Mouse (Mus musculus) forebrain, embryonic 14.5 days (tissue): ENCODE results near the gene Ak9. TPM values are rescaled to one million over a fixed set of nuclear protein-coding genes. Genes with fewer than 3 reads are reported as not detected.

ENCODE experiments used
- ATAC-seq: fragments of 200-750 bp; cut with Nextera tagmentation; 2 replicates; pipeline ENCODE4 v1.8.0; 2017; ENCODE audit warnings: mild to moderate bottlenecking, moderate library complexity
- DNase-seq: peaks from one replicate; pipeline ENCODE4 v3.0.0-alpha.2; 2015; ENCODE audit warnings: low spot score
- H3K27ac ChIP-seq: fragments of 300-500 bp; sonication (generic); 2 replicates; pipeline ENCODE4 v1.5.1; 2014; ENCODE audit warnings: low read depth, mild to moderate bottlenecking, control low read depth, low read length, moderate library complexity
- H3K27me3 ChIP-seq: fragments of 300-500 bp; sonication (generic); replicated peaks from 2 replicates; pipeline ENCODE4 v1.6.1; 2014; ENCODE audit warnings: low read length, control low read depth, mixed read lengths; ENCODE audit not compliant: control insufficient read depth, insufficient read depth
- H3K36me3 ChIP-seq: fragments of 300-500 bp; sonication (generic); 2 replicates; pipeline ENCODE4 v1.6.1; 2014; ENCODE audit warnings: low read length, control low read depth; ENCODE audit not compliant: control insufficient read depth, insufficient read depth
- H3K4me1 ChIP-seq: fragments of 300-500 bp; sonication (generic); 2 replicates; pipeline ENCODE4 v1.6.1; 2014; ENCODE audit warnings: antibody characterized with exemption, low read length, control low read depth; ENCODE audit not compliant: control insufficient read depth, insufficient read depth
- H3K4me2 ChIP-seq: fragments of 300-500 bp; sonication (generic); 2 replicates; pipeline ENCODE4 v1.6.1; 2014; ENCODE audit warnings: mild to moderate bottlenecking, control low read depth, low read length
- H3K4me3 ChIP-seq: fragments of 300-500 bp; sonication (generic); 2 replicates; pipeline ENCODE4 v1.5.1; 2014; ENCODE audit warnings: low read depth, low read length, control low read depth
- H3K9ac ChIP-seq: fragments of 300-500 bp; sonication (generic); 2 replicates; pipeline ENCODE4 v1.6.1; 2014; ENCODE audit warnings: mild to moderate bottlenecking, low read length, control low read depth, moderate library complexity
- H3K9me3 ChIP-seq: fragments of 300-500 bp; sonication (generic); replicated peaks from 2 replicates; pipeline ENCODE4 v1.6.1; 2016; ENCODE audit warnings: low read length, control low read depth, mixed read lengths; ENCODE audit not compliant: control insufficient read depth
- WGBS: fragments of 180-500 bp; shearing (Covaris S2); extraction: QIAGEN DNeasy Blood & Tissue Kit; methylation state at CpG from one replicate; pipeline ENCODE4 v1.1.7; 2014; 5-methylcytosine and 5-hydroxymethylcytosine counted together
- polyA plus RNA-seq: library from polyadenylated mRNA; unstranded; fragments of >200 nt; fragmentation: Nextera tagmentation; extraction: Ambion mirVana; gene quantifications from 2 replicates; pipeline ENCODE4 v1.2.1, GENCODE M21; 2014

Ak9 gene
- 0.13 and 0.14 TPM in 2 replicates for polyA plus RNA-seq

DNA sequence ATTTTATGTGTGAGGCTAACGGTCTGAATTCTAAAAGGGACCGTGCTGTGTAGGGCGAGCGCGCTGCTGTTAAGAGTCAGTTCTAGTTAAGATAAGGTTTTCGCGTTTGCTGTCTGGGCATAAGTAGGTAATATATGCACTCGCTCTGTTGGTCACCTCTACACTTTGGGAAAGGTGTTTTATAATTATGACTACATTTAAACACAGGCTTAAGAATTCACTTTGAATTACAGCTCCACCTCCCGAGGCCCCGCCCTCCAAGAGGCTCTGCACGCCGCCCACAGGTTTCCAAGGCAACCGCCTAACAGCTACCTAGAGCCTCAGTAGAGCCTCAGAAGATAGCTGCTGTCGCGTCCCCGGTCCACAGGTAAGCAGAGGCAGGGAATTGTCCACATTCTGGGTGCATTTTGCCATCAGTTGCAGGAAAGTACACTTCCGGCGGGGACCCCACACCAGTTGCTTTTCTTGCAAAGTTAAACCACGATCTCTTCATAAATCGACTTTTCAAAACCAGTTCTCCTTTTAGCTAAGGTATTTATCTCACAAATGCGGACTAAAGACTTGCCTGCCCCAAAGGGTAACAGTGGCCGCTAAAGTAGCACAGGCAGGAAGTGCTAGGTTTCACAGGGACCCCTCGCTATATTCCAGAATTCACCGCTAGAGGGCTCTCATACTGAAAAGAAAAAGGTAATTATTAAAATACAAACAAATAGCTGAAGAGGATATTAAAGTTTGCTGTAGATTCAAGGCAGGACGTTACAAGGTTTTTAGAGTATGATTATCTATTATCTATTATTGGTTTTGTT lies at the start of gene Ak9:
Ak9 (plus strand) TSS at position 342 of the 806 bp plus-strand sequence.
- WGBS = under 1% methylated on average over 25 of the region's 25 CpGs
- Histone ChIP-seq H3K27ac (peak within 1 kb of the TSS; percentile 72), H3K9ac (peak within 1 kb of the TSS; percentile 83), H3K9me3 (no peaks in the 10 kb centered on the region), H3K4me3 (peak within 1 kb of the TSS; percentile 76), H3K36me3 (no peaks in the 10 kb centered on the region), H3K27me3 (no peaks in the 10 kb centered on the region), H3K4me2 (peak within 1 kb of the TSS; percentile 88), H3K4me1 (peaks cover 8% of the 10 kb centered on the region)
- ATAC-seq (peak; percentile 88), DNase-seq (peak; percentile 94)

DNA sequence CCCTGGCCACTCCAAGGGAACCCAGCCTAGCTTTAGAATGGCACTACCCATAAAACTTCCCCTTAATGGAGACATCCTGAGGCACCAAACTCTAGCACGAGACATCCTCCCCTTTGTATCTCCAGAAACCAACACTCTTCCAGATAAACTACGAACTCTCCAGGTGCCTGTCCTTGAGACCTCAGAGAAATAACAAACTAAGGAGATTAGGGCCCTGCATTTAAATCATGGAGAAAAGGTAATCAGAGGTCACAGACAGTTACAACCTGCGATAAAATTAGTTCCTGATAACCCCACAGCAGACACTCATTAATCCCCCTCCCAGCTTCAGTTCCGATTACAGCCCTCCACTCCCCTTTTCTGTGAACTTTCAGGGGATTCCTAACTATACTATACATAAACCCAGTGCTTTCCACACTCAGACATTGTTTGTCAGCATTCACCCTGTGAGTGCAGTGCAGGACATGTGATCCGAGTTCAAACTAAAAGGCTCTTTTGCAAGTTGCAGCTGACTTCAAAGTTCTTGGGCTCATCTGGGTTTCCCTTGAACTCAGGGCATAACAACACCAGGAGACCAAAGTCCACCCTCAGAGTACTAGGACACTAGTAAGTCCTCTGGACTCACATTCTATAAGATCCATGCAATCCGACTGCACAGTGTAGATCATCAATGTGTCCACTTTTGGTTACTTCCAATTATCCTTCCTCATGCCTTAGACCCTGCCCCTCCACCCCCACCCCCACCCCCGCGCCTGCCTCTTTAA lies 43.4 kb upstream of the Ak9 start:
- ATAC-seq (no peak), DNase-seq (no peak)
- Histone ChIP-seq H3K9me3 (no peaks in the 10 kb centered on the region), H3K27ac (no peak overlapping the region), H3K9ac (no peak overlapping the region), H3K4me1 (no peaks in the 10 kb centered on the region), H3K4me2 (no peak overlapping the region), H3K4me3 (no peak overlapping the region), H3K27me3 (no peaks in the 10 kb centered on the region), H3K36me3 (peaks cover 12% of the 10 kb centered on the region; the same call in 1 of the 2 replicates)
- WGBS = 48% methylated on average over 8 of the region's 8 CpGs

GRCm38 (mm10) chr10:41261218-41261617 lies 42.6 kb upstream of the Ak9 start:
- H3K9ac ChIP-seq = no peak overlapping the region
- DNase-seq (no peak), ATAC-seq (no peak)
- H3K4me1 ChIP-seq = no peaks in the 10 kb centered on the region
- H3K4me3 ChIP-seq = no peak overlapping the region
- no peak overlapping the region for H3K4me2 ChIP-seq
- no peak overlapping the region for H3K27ac ChIP-seq
- 70% methylated on average over 1 of the region's 1 CpGs for WGBS
- no peaks in the 10 kb centered on the region for H3K27me3 ChIP-seq
- 0 out of 2 replicates have a peak, but pooled peaks cover 8% of the 10 kb centered on the region for H3K36me3 ChIP-seq
- H3K9me3 ChIP-seq = no peaks in the 10 kb centered on the region

DNA sequence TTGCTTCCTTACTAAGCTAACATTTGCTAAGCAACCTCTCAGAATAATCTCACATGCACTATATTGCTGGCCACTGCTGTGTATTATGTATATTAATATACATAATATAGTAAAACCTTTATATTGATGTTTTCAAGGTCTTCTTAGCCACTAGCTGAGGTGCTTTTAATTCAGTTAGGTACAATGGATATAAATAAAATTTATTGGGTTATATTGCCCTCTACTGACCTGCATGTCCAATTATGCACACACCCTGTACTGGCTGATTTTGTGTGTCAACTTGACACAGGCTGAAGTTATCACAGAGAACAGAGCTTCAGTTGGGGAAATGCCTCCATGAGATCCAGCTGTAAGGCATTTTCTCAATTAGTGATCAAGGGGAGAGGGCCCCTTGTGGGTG lies 41.9 kb upstream of the Ak9 start:
- H3K9me3 ChIP-seq = no peaks in the 10 kb centered on the region
- no peak for ATAC-seq
- peak; percentile 23 for DNase-seq
- H3K9ac ChIP-seq = no peak overlapping the region
- H3K36me3 ChIP-seq = 0 out of 2 replicates have a peak, but pooled peaks cover 8% of the 10 kb centered on the region
- H3K27ac ChIP-seq = no peak overlapping the region
- H3K4me3 ChIP-seq = no peak overlapping the region
- H3K4me2 ChIP-seq = no peak overlapping the region
- H3K4me1 ChIP-seq = no peaks in the 10 kb centered on the region
- H3K27me3 ChIP-seq = no peaks in the 10 kb centered on the region

- H3K36me3 ChIP-seq = 0 out of 2 replicates have a peak, but pooled peaks cover 4% of the 10 kb centered on the region
- no peak overlapping the region for H3K27ac ChIP-seq
- ATAC-seq = no peak
- no peaks in the 10 kb centered on the region for H3K27me3 ChIP-seq
- H3K4me1 ChIP-seq = no peaks in the 10 kb centered on the region
- no peaks in the 10 kb centered on the region for H3K9me3 ChIP-seq
- 46% methylated on average over 7 of the region's 7 CpGs for WGBS
- H3K9ac ChIP-seq = no peak overlapping the region
- DNase-seq = peak; percentile 37
- no peak overlapping the region for H3K4me3 ChIP-seq
- no peak overlapping the region for H3K4me2 ChIP-seq
These were observed 31.9 kb upstream of the Ak9 start for GRCm38 (mm10) chr10:41271860-41272259.

GRCm38 (mm10) chr10:41274871-41275270 lies 28.9 kb upstream of the Ak9 start:
- H3K4me3 ChIP-seq = no peak overlapping the region
- no peak for ATAC-seq
- no peak overlapping the region for H3K27ac ChIP-seq
- H3K27me3 ChIP-seq = no peaks in the 10 kb centered on the region
- no peaks in the 10 kb centered on the region for H3K36me3 ChIP-seq
- WGBS = 91% methylated on average over 1 of the region's 1 CpGs
- no peak overlapping the region for H3K4me2 ChIP-seq
- H3K9ac ChIP-seq = no peak overlapping the region
- H3K9me3 ChIP-seq = no peaks in the 10 kb centered on the region
- no peak for DNase-seq
- no peaks in the 10 kb centered on the region for H3K4me1 ChIP-seq

- Histone ChIP-seq H3K27me3 (no peaks in the 10 kb centered on the region), H3K36me3 (no peaks in the 10 kb centered on the region; the same call in 1 of the 2 replicates), H3K9me3 (no peaks in the 10 kb centered on the region), H3K4me1 (no peaks in the 10 kb centered on the region), H3K4me2 (no peak overlapping the region), H3K27ac (no peak overlapping the region), H3K9ac (no peak overlapping the region), H3K4me3 (no peak overlapping the region)
- 85% methylated on average over 1 of the region's 1 CpGs for WGBS
- ATAC-seq = no peak
- no peak for DNase-seq
These were observed 25.0 kb upstream of the Ak9 start for GRCm38 (mm10) chr10:41278808-41279207.

GRCm38 (mm10) chr10:41280177-41280576 lies 23.6 kb upstream of the Ak9 start:
- no peaks in the 10 kb centered on the region for H3K4me1 ChIP-seq
- no peak for DNase-seq
- no peak overlapping the region for H3K9ac ChIP-seq
- no peaks in the 10 kb centered on the region; the same call in 1 of the 2 replicates for H3K36me3 ChIP-seq
- H3K27ac ChIP-seq = no peak overlapping the region
- no peak for ATAC-seq
- H3K9me3 ChIP-seq = no peaks in the 10 kb centered on the region
- H3K4me3 ChIP-seq = no peak overlapping the region
- no peak overlapping the region for H3K4me2 ChIP-seq
- no peaks in the 10 kb centered on the region for H3K27me3 ChIP-seq
- 61% methylated on average over 6 of the region's 6 CpGs for WGBS

- ATAC-seq (no peak), DNase-seq (no peak)
- Histone ChIP-seq H3K4me3 (no peak overlapping the region), H3K9me3 (no peaks in the 10 kb centered on the region), H3K27ac (no peak overlapping the region), H3K9ac (no peak overlapping the region), H3K4me2 (no peak overlapping the region), H3K36me3 (no peaks in the 10 kb centered on the region; the same call in 1 of the 2 replicates), H3K4me1 (no peaks in the 10 kb centered on the region), H3K27me3 (no peaks in the 10 kb centered on the region)
- 93% methylated on average over 2 of the region's 2 CpGs for WGBS
These were observed 23.0 kb upstream of the Ak9 start for GRCm38 (mm10) chr10:41280796-41281195.
